Mouse (Mus musculus) liver, adult (tissue): ENCODE results near the gene Kdelc1.

Source experiments
- GATA4 ChIP-seq: IDR thresholded peaks from 2 replicates; pipeline ENCODE4 v1.6.1; 2014; ENCODE audit warnings: mild to moderate bottlenecking, low read length; ENCODE audit not compliant: insufficient replicate concordance

Gene Kdelc1

GRCm38 (mm10) chr1:44119201-44120073, 829 bp upstream of the Kdelc1 start:
- no peak for TF ChIP-seq GATA4

- TF ChIP-seq GATA4, result no peak
Observed at GRCm38 (mm10) chr1:44117571-44117970, 1.0 kb downstream of the Kdelc1 start.

- no peak for TF ChIP-seq GATA4
Observed at GRCm38 (mm10) chr1:44102939-44103338, 15.7 kb downstream of the Kdelc1 start.

GRCm38 (mm10) chr1:44102259-44102717, 16.3 kb downstream of the Kdelc1 start, which contains the start of gene Tex30:
TSS of gene Tex30 (minus strand) at chr1:44102441.
- TF ChIP-seq GATA4, result no peak

GRCm38 (mm10) chr1:44101448-44102225, 17.0 kb downstream of the Kdelc1 start:
- peak; percentile 90; the same call in 1 of the 2 replicates for TF ChIP-seq GATA4

GRCm38 (mm10) chr1:44064625-44065024, 54.0 kb downstream of the Kdelc1 start:
- no peak for TF ChIP-seq GATA4

GRCm38 (mm10) chr1:44063439-44063838, 55.2 kb downstream of the Kdelc1 start:
- no peak for TF ChIP-seq GATA4

GRCm38 (mm10) chr1:44061836-44062235, 56.8 kb downstream of the Kdelc1 start, which contains the start of gene Gm8251:
TSS of gene Gm8251 (minus strand) at chr1:44061936.
- no peak for TF ChIP-seq GATA4

GRCm38 (mm10) chr1:44057805-44058204, 60.8 kb downstream of the Kdelc1 start:
- no peak for TF ChIP-seq GATA4
